Mouse (Mus musculus): ENCODE results near the gene Pp2d1. TPM values are rescaled to one million over a fixed set of nuclear protein-coding genes. Genes with fewer than 3 reads are reported as not detected.

The Pp2d1 gene
- total RNA-seq, 2 experiments from 2014 or later = not detected

DNA sequence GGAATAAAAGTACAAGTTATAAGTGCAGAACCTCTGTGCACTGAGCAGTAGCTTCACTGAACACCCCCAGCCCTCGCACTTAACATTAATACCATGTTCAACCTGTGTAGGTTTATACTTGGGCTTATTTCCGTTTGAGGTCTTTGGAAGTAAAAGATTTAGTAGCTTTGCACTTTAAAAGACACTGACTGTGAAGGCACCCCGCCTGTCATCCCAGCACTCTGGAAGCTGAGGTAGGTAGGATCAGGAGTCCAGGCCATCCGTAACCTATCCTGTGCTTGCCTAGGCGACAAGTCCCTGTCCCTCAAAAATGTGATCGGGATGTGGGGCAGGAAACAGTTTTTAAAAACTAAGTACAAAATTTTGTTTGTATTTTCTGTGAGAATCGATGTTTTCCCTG lies 58.8 kb downstream of the Pp2d1 start:
- DNase-seq (ENCODE audit: low spot score in 2 of 2) = no peak

DNA sequence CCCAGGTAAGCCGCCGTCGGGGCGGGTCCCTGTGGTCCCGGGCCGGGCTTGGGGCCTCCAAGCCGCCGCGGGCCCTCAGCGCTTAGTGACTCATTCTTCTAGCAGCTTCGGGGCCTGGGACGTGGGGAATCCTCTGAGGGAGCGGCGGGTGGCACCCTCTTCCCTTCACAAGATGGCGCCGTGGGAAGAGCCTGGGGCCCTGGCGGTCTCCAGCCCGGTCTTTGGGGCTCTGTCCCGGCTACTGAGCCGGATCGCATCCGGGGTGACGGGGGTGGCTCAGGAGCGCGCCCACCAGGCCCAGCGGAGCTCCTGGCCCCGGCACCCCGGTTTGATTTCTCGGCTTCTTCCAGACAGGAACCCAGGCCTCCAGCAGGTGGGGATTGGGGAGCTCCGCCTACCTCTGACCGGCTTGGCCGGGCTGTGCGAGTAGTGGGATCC lies 59.6 kb downstream of the Pp2d1 start:
- peak; percentile 32 to 38 for DNase-seq (ENCODE audit: low spot score in 2 of 2)

DNA sequence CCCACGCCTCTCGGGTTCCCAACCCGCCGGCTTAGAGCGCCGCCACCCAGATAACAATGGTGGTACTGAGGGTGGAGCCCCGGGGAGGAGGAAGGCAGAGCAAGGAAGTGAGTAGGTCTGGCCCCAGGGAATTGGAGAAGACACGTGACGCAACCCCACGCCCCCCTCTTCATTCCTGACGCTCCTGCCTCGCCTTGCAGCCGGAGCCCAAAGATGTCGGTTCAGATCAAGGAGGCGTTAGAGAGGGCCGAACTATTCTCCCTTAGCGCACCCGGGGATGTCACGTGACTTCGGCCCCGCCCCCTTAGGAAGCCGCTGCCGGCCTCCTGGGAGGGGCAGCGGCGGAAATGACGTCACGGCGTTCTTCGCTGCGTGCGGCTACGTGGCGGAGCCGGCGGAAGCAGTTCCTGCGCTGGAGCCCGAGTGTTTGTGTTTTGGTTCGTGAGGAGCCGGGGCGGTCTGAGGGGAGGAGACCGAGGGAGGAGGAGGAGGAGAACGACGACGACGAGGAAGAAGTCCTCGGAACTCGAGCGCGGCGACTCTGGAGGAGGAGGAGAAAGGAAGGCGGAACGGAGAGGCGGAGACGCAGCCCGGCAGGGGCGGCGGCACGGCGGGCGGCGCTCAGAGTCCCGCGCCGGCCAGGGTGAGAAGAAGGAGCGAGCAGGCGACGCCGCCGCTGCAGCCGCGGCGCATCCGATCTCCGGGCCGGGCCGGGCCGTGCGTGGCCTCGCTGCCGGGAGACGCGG lies 60.2 kb downstream of the Pp2d1 start, which contains the start of gene Rab5a:
Gene Rab5a (plus strand): TSS at position 377 of the 746 bp plus-strand sequence.
- DNase-seq (ENCODE audit: low spot score in 2 of 2) = peak; percentile 99

DNA sequence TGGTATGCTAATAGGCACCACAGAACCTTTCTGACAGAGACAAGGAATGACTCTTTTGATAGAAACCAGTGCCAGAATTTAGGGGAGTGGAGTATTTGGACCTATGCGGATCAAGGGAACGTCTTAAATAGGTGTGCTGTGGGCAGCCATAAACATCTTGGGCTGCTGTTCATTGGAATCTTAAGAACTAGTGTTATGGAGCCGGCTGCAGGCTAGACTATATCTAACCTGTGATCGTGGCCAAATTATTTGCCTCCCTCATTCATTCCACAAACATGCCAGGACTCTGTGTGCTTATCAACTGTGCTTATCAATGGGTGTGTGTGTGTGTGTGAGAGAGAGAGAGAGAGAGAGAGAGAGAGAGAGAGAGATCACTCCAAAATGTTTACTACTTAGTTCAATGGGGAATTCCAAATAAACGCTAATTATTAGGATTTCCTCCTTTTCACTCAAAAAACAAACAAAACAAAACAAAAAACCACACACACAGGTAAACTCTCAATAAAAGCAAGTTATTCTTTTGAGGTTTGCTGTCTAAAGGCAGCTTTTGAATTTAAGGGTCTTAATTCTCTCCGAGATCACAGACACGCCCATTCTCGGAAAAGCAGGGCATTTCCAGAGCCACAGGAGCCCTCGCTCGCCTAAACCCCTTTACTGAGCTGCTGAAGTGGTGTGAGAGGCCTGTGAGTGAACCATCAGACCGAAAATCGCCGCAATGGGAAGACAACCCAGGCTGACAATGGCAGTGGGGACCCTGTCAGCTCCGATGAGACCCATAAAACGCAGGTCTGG lies 61.0 kb downstream of the Pp2d1 start:
- no peak for DNase-seq (ENCODE audit: low spot score in 2 of 2)

DNA sequence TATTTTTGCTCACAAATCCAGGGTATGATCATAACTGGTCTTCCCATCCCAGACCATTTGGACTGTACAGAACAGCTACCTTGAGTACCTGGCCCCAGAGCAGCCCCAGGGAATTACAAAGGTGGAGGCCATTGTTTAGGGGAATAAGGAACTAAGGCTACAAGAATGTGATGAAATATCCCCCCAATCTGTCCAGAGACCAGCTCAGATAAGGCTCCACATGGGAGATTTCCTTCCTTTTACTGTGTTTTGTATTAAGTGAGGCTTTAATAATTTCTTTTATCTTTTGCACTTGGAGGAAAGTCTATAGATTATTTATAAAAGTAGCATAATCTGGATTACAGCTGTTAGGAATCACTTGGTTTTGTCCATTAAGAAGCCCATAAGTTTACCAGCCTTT lies 70.6 kb downstream of the Pp2d1 start:
- DNase-seq (ENCODE audit: low spot score in 2 of 2) = no peak

DNA sequence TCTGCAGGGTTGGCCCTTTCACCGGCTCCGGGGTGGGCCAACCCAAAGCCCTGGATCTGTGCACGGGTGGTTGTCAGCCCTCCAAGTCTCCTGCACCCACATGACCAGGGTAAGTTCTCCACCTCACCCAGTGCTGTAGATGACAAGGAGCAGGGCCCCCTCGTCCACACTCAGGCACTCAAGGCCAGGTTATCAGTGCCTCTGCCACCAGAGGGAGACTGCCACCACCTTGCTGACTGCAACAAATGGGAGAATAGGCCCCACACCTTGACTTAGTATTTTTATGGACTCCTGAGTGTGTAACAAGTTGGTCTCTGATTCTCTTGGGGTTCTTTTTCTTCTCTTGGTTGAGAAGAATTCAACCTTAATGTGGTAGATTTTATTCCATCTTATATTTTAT lies 73.7 kb downstream of the Pp2d1 start:
- no peak for DNase-seq (ENCODE audit: low spot score in 2 of 2)

DNA sequence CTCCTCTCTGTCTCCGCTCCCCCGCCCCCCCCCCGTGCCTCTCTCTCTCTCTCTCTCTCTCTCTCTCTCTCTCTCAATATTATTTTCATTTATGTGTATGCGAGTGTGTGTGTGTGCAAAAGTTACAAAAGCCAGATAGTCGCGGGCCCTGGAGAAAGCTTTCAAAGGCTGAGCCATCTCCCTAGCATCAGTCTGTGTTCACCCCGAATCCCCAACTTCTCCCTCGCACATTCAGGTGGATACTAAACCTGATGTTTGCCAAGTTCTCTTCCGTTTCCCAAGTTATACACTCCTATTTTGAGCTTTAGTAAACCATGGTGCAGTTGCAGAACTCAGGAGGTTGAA lies 75.8 kb downstream of the Pp2d1 start:
- DNase-seq (ENCODE audit: low spot score in 2 of 2) = no peak

DNA sequence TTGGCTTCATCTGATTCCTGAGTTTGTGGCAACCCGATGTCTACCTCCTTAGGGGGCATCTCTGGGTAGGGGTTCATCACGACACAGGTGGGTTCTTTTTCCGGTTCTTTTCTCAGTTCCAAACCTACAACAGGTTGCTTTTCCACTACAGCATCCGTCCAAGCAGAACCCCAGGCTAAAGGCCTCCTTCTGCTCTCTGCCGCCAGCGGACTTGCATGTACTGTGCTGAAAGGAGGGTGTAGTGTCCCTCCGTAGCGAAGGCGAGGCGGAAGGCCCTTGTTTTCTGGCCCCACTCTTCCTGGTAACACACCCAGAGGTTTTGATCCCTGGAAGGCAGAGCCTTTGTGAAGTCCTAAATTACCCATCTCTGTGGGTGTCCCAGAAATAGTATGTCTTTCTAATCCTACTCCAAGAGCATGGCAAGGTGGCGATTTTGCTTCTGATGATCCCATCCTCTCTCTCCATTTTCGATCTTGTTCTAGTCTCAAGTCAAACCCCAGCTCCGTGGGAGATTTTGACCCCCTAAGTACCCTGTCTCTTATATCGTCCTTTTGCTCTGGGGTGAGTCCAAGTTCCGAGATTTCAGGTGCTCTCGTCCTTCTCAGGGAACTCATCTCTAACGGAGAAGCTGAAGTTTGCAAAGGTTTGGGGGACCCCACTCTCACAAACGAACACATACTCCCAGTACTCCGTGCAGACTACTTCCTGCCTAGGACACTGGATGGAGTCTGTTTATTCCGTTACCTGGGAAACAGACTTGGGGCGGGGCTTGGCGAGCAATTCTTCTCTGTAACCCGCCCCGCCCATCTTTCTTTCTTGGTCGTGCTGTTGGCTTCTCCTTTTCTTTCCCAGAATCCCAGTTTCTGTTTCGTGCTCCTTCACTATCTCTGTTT lies 76.4 kb downstream of the Pp2d1 start, which contains the start of gene Efhb:
Gene Efhb (minus strand): TSS at position 719 of the 893 bp plus-strand sequence.
- DNase-seq (ENCODE audit: low spot score in 2 of 2) = peak; percentile 52 to 73

Other genes starting within 250 kb of the Pp2d1 start
- gene Efhb, start 76.1 kb downstream of the Pp2d1 start, total RNA-seq (2021) = 1 to 10 TPM; 1.4 to 1.5 TPM
- gene Rab5a, start 60.2 kb downstream of the Pp2d1 start, total RNA-seq (2021) = 10 to 100 TPM; 98.4 to 99.4 TPM
- 10 to 100 TPM; 68.5 to 76.6 TPM for gene Kat2b, start 27.4 kb upstream of the Pp2d1 start, total RNA-seq (2021)
- gene Sgo1, start 149.9 kb upstream of the Pp2d1 start, total RNA-seq (2021) = 1 to 10 TPM; 7.6 to 7.8 TPM